Mouse (Mus musculus) heart, embryonic 16.5 days (tissue): Measurements from ENCODE around the gene Rad51b. TPM values are rescaled to one million over a fixed set of nuclear protein-coding genes. Genes with fewer than 3 reads are reported as not detected.

Experiments used
- ATAC-seq: fragments of 200-750 bp; cut with Nextera tagmentation; replicated peaks from 2 replicates; pipeline ENCODE4 v1.8.0; 2017; ENCODE audit warnings: moderate number of reproducible peaks; ENCODE audit not compliant: insufficient read depth, low FRiP score; ENCODE audit errors: extremely low read depth
- H3K27ac ChIP-seq: fragments of 300-500 bp; sonication (generic); 2 replicates; pipeline ENCODE4 v1.5.1; 2014; ENCODE audit warnings: mild to moderate bottlenecking, low read length, control low read depth, moderate library complexity
- H3K27me3 ChIP-seq: fragments of 300-500 bp; sonication (generic); 2 replicates; pipeline ENCODE4 v1.6.1; 2014; ENCODE audit warnings: low read length, mixed read lengths; ENCODE audit not compliant: control insufficient read depth, insufficient read depth
- H3K36me3 ChIP-seq: fragments of 300-500 bp; sonication (generic); 2 replicates; pipeline ENCODE4 v1.6.1; 2014; ENCODE audit not compliant: control insufficient read depth, insufficient read depth
- H3K4me1 ChIP-seq: fragments of 300-500 bp; sonication (generic); 2 replicates; pipeline ENCODE4 v1.6.1; 2014; ENCODE audit warnings: low read length, mixed read lengths; ENCODE audit not compliant: control insufficient read depth, insufficient read depth
- H3K4me2 ChIP-seq: fragments of 300-500 bp; sonication (generic); 2 replicates; pipeline ENCODE4 v1.6.1; 2014; ENCODE audit warnings: low read depth, mild to moderate bottlenecking, control low read depth, low read length
- H3K4me3 ChIP-seq: fragments of 300-500 bp; sonication (generic); 2 replicates; pipeline ENCODE4 v1.5.1; 2014; ENCODE audit warnings: mild to moderate bottlenecking, control low read depth, low read length
- H3K9ac ChIP-seq: fragments of 300-500 bp; sonication (generic); 2 replicates; pipeline ENCODE4 v1.6.1; 2014; ENCODE audit warnings: low read length, control low read depth
- H3K9me3 ChIP-seq: fragments of 300-500 bp; sonication (generic); replicated peaks from 2 replicates; pipeline ENCODE4 v1.6.1; 2016; ENCODE audit warnings: low read length; ENCODE audit not compliant: control insufficient read depth
- WGBS: fragments of 180-500 bp; shearing (Covaris S2); extraction: QIAGEN DNeasy Blood & Tissue Kit; methylation state at CpG from one replicate; pipeline ENCODE4 v1.1.7; 2014; 5-methylcytosine and 5-hydroxymethylcytosine counted together
- polyA plus RNA-seq: library from polyadenylated mRNA; unstranded; fragments of >200 nt; fragmentation: Nextera tagmentation; extraction: Ambion mirVana; gene quantifications from 2 replicates; pipeline ENCODE4 v1.2.1, GENCODE M21; 2015

Gene Rad51b
- polyA plus RNA-seq, 1 experiment from 2014 or later, result 5.0 TPM

GRCm38 (mm10) chr12:79628121-79628774 lies 331.2 kb downstream of the Rad51b start:
- WGBS, result 76% methylated on average over 5 of the region's 5 CpGs
- H3K27me3 ChIP-seq, result no peaks in the 10 kb centered on the region
- peaks cover 12% of the 10 kb centered on the region for H3K4me1 ChIP-seq
- H3K4me2 ChIP-seq, result no peak overlapping the region
- H3K4me3 ChIP-seq, result no peak overlapping the region
- no peak for ATAC-seq
- no peak overlapping the region for H3K9ac ChIP-seq
- no peaks in the 10 kb centered on the region for H3K36me3 ChIP-seq
- H3K9me3 ChIP-seq, result no peaks in the 10 kb centered on the region
- H3K27ac ChIP-seq, result no peak overlapping the region

GRCm38 (mm10) chr12:79629945-79630850 lies 333.1 kb downstream of the Rad51b start:
- no peaks in the 10 kb centered on the region for H3K27me3 ChIP-seq
- no peaks in the 10 kb centered on the region for H3K9me3 ChIP-seq
- no peak overlapping the region for H3K4me2 ChIP-seq
- WGBS, result 66% methylated on average over 7 of the region's 7 CpGs
- ATAC-seq, result 0 out of 2 replicates have a peak, but pooled peaks have one; percentile 45
- no peaks in the 10 kb centered on the region for H3K36me3 ChIP-seq
- peak overlapping the region; percentile 38 for H3K27ac ChIP-seq
- H3K9ac ChIP-seq, result no peak overlapping the region
- H3K4me1 ChIP-seq, result peaks cover 9% of the 10 kb centered on the region
- H3K4me3 ChIP-seq, result no peak overlapping the region

GRCm38 (mm10) chr12:79633458-79634106 lies 336.5 kb downstream of the Rad51b start:
- Histone ChIP-seq H3K27ac (no peak overlapping the region), H3K36me3 (no peaks in the 10 kb centered on the region), H3K9me3 (no peaks in the 10 kb centered on the region), H3K4me3 (no peak overlapping the region), H3K27me3 (no peaks in the 10 kb centered on the region), H3K9ac (no peak overlapping the region), H3K4me1 (peaks cover 3% of the 10 kb centered on the region), H3K4me2 (no peak overlapping the region)
- no peak for ATAC-seq
- 66% methylated on average over 9 of the region's 9 CpGs for WGBS

- H3K4me1 ChIP-seq, result no peaks in the 10 kb centered on the region
- no peaks in the 10 kb centered on the region for H3K36me3 ChIP-seq
- H3K4me3 ChIP-seq, result no peak overlapping the region
- WGBS, result 65% methylated on average over 7 of the region's 7 CpGs
- peak overlapping the region; percentile 0; the same call in 1 of the 2 replicates for H3K27ac ChIP-seq
- no peak for ATAC-seq
- no peaks in the 10 kb centered on the region for H3K27me3 ChIP-seq
- no peak overlapping the region for H3K9ac ChIP-seq
- H3K4me2 ChIP-seq, result no peak overlapping the region
- H3K9me3 ChIP-seq, result no peaks in the 10 kb centered on the region
These were observed 344.6 kb downstream of the Rad51b start for GRCm38 (mm10) chr12:79641570-79642285.

GRCm38 (mm10) chr12:79642715-79643114 lies 345.6 kb downstream of the Rad51b start:
- no peak for ATAC-seq
- H3K36me3 ChIP-seq, result no peaks in the 10 kb centered on the region
- H3K4me3 ChIP-seq, result no peak overlapping the region
- no peaks in the 10 kb centered on the region for H3K27me3 ChIP-seq
- WGBS, result 84% methylated on average over 5 of the region's 5 CpGs
- no peak overlapping the region for H3K4me2 ChIP-seq
- H3K9ac ChIP-seq, result no peak overlapping the region
- no peak overlapping the region for H3K27ac ChIP-seq
- H3K4me1 ChIP-seq, result no peaks in the 10 kb centered on the region
- H3K9me3 ChIP-seq, result no peaks in the 10 kb centered on the region

GRCm38 (mm10) chr12:79645656-79646055 lies 348.6 kb downstream of the Rad51b start:
- no peak overlapping the region for H3K27ac ChIP-seq
- no peak for ATAC-seq
- WGBS, result 55% methylated on average over 4 of the region's 4 CpGs
- H3K27me3 ChIP-seq, result no peaks in the 10 kb centered on the region
- H3K36me3 ChIP-seq, result no peaks in the 10 kb centered on the region
- no peaks in the 10 kb centered on the region for H3K4me1 ChIP-seq
- no peak overlapping the region for H3K4me2 ChIP-seq
- no peaks in the 10 kb centered on the region for H3K9me3 ChIP-seq
- H3K9ac ChIP-seq, result no peak overlapping the region
- H3K4me3 ChIP-seq, result no peak overlapping the region

GRCm38 (mm10) chr12:79646646-79647164 lies 349.6 kb downstream of the Rad51b start:
- H3K36me3 ChIP-seq, result no peaks in the 10 kb centered on the region

GRCm38 (mm10) chr12:79647382-79647781 lies 350.3 kb downstream of the Rad51b start:
- Histone ChIP-seq H3K9ac (no peak overlapping the region), H3K27ac (no peak overlapping the region), H3K4me1 (no peaks in the 10 kb centered on the region), H3K9me3 (no peaks in the 10 kb centered on the region), H3K36me3 (no peaks in the 10 kb centered on the region), H3K27me3 (no peaks in the 10 kb centered on the region), H3K4me2 (no peak overlapping the region), H3K4me3 (no peak overlapping the region)
- no peak for ATAC-seq
- WGBS, result 90% methylated on average over 6 of the region's 6 CpGs

More at GRCm38 (mm10) chr12:79646646-79647164, 349.6 kb downstream of the Rad51b start:
- no peak overlapping the region for H3K4me3 ChIP-seq
- no peak overlapping the region for H3K4me2 ChIP-seq
- no peaks in the 10 kb centered on the region for H3K27me3 ChIP-seq
- H3K4me1 ChIP-seq, result no peaks in the 10 kb centered on the region
- 0 out of 2 replicates have a peak overlapping the region, but pooled peaks have one; percentile 16 for H3K27ac ChIP-seq
- H3K9me3 ChIP-seq, result no peaks in the 10 kb centered on the region
- no peak overlapping the region for H3K9ac ChIP-seq
- no peak; the same call in 1 of the 2 replicates for ATAC-seq
- whole genome bisulfite sequencing, result 60% methylated on average over 9 of the region's 9 CpGs
